Mouse (Mus musculus) neutrophil, adult 83 days (primary cell): ENCODE measurements around the gene 2310039H08Rik. TPM values are rescaled to one million over a fixed set of nuclear protein-coding genes. Genes with fewer than 3 reads are reported as not detected.

Source experiments
- total RNA-seq, 2 experiments: library from RNA; stranded (reverse); gene quantifications; one replicate each; pipeline ENCODE4 v1.2.4; 2023

Gene 2310039H08Rik
- 1 to 10 TPM; 8.5 to 8.6 TPM for total RNA-seq

GRCm38 (mm10) chr17:46772404-46773277 is at the start of gene 2310039H08Rik:
Gene 2310039H08Rik (plus strand): TSS chr17:46772635.

GRCm38 (mm10) chr17:46728904-46729318 is 43.5 kb upstream of the 2310039H08Rik start, which contains the start of gene Gnmt:
Gene Gnmt (minus strand): TSS chr17:46729168.

GRCm38 (mm10) chr17:46751794-46752556 is 20.5 kb upstream of the 2310039H08Rik start, which contains the start of gene Cnpy3:
Gene Cnpy3 (minus strand): TSS chr17:46752214.

GRCm38 (mm10) chr17:46763544-46763943 is 8.9 kb upstream of the 2310039H08Rik start, which contains the start of gene Ptcra:
Gene Ptcra (minus strand): TSS chr17:46763712.

GRCm38 (mm10) chr17:46782341-46783221 is 10.1 kb downstream of the 2310039H08Rik start, which contains the start of gene Rpl7l1:
Gene Rpl7l1 (minus strand): TSS chr17:46782672.

Other genes with a start within 250 kb of the 2310039H08Rik start
- 1 to 10 TPM; 5.3 to 7.0 TPM for gene Cul9, start 226.2 kb upstream of the 2310039H08Rik start, total RNA-seq
- 10 to 100 TPM; 51.7 to 52.8 TPM for gene Srf, start 216.5 kb upstream of the 2310039H08Rik start, total RNA-seq
- under 1 TPM; 0.18 TPM for gene Ptk7, start 143.1 kb upstream of the 2310039H08Rik start, total RNA-seq
- 10 to 100 TPM; 19.4 to 20.1 TPM for gene Klc4, start 126.6 kb upstream of the 2310039H08Rik start, total RNA-seq
- gene Mrpl2, start 126.4 kb upstream of the 2310039H08Rik start, total RNA-seq: 10 to 100 TPM; 23.5 to 30.3 TPM
- 1 to 10 TPM; 3.1 to 3.6 TPM for gene Cul7, start 122.3 kb upstream of the 2310039H08Rik start, total RNA-seq
- 10 to 100 TPM; 13.8 to 14.5 TPM for gene Rrp36, start 98.3 kb upstream of the 2310039H08Rik start, total RNA-seq
- gene Mea1, start 93.8 kb upstream of the 2310039H08Rik start, total RNA-seq: 10 to 100 TPM; 41.9 to 42.8 TPM
- 10 to 100 TPM; 48.1 to 49.5 TPM for gene Klhdc3, start 91.7 kb upstream of the 2310039H08Rik start, total RNA-seq
- gene Ppp2r5d, start 67.5 kb upstream of the 2310039H08Rik start, total RNA-seq: 10 to 100 TPM; 30.9 to 33.1 TPM
- gene Pex6, start 61.2 kb upstream of the 2310039H08Rik start, total RNA-seq: 10 to 100 TPM; 21.0 TPM
- gene Gnmt, start 43.5 kb upstream of the 2310039H08Rik start, total RNA-seq: 1 to 10 TPM; 2.4 to 4.0 TPM
- gene Cnpy3, start 20.4 kb upstream of the 2310039H08Rik start, total RNA-seq: 10 to 100 TPM; 84.7 to 88.5 TPM
- gene Ptcra, start 8.9 kb upstream of the 2310039H08Rik start, total RNA-seq: not detected
- gene Rpl7l1, start 10.0 kb downstream of the 2310039H08Rik start, total RNA-seq: 10 to 100 TPM; 38.0 to 49.1 TPM
- gene Bicral, start 85.8 kb downstream of the 2310039H08Rik start, total RNA-seq: 10 to 100 TPM; 34.1 to 35.6 TPM
- gene Tbcc, start 118.0 kb downstream of the 2310039H08Rik start, total RNA-seq: 10 to 100 TPM; 13.2 to 14.5 TPM
- not detected for gene Prph2, start 137.8 kb downstream of the 2310039H08Rik start, total RNA-seq
- 10 to 100 TPM; 62.1 to 67.8 TPM for gene Ubr2, start 237.9 kb downstream of the 2310039H08Rik start, total RNA-seq